Mouse (Mus musculus) E14TG2a.4 (cell line): Measurements from ENCODE around the gene Prr14l.
A peak's percentile ranks its signal among the peaks of the same experiment; 100 is the strongest.

ENCODE experiments used
- CTCF ChIP-seq: conservative IDR thresholded peaks from 2 replicates; pipeline ENCODE4 v1.5.1; 2014; ENCODE audit warnings: low read length
- NANOG ChIP-seq: IDR thresholded peaks from 2 replicates; pipeline ENCODE4 v1.6.1; 2014; ENCODE audit warnings: borderline replicate concordance, low read length, mixed read lengths
- POU5F1 ChIP-seq: IDR thresholded peaks from 2 replicates; pipeline ENCODE4 v1.6.1; 2014; ENCODE audit warnings: low read length, borderline replicate concordance

GRCm38 (mm10) chr5:32840029-32840428 lies 14.0 kb downstream of the Prr14l start:
- TF ChIP-seq CTCF = peak; percentile 48
- TF ChIP-seq POU5F1 = no peak
- TF ChIP-seq NANOG = no peak
